Mouse (Mus musculus) megakaryocyte, embryonic 14.5 days (primary cell): ENCODE results near the gene Pla2g2d.

Experiments used
- FLI1 ChIP-seq: IDR thresholded peaks from 2 replicates; pipeline ENCODE4 v1.6.1; 2012; ENCODE audit warnings: low read length, inconsistent platforms, mixed read lengths
- GATA1 ChIP-seq: IDR thresholded peaks from 3 replicates; pipeline ENCODE4 v1.6.1; 2012; ENCODE audit warnings: mixed read lengths, low read length, inconsistent platforms, borderline replicate concordance

- TF ChIP-seq FLI1 (no peak), GATA1 (no peak)
Observed at GRCm38 (mm10) chr4:138755439-138755838, 20.1 kb upstream of the Pla2g2d start.
